Mouse (Mus musculus): Measurements from ENCODE around the gene Acad11.
A peak's percentile ranks its signal among the peaks of the same experiment; 100 is the strongest.

- TF ChIP-seq CTCF (IDR thresholded peaks at IDR 0.05; ENCODE audit: low read depth, low read length) (no peak), EP300 (IDR thresholded peaks at IDR 0.05; ENCODE audit: insufficient read depth, low read depth, low read length) (no peak), POLR2A (IDR thresholded peaks at IDR 0.05; ENCODE audit: insufficient read depth, low read length) (peak; percentile 9)
These were observed at the start of gene Acad11 for GRCm38 (mm10) chr9:104063244-104063961.

All from ES-Bruce4 (cell line).